ENCODE assay signal across 8 mouse cellular contexts in genomic region chr2:26443876-26444275, GRCm38 (mm10). TPM values are rescaled to one million over a fixed set of nuclear protein-coding genes. Genes with fewer than 3 reads are reported as not detected.
A peak's percentile ranks its signal among the peaks of the same experiment; 100 is the strongest.
DNase-seq lines count a peak whose midpoint lies in the region; ATAC-seq and TF ChIP-seq lines count a peak whose summit lies in the region.

No protein-coding gene starts in this region.

- H3K36me3 ChIP-seq in heart, postnatal 0 days (replicated peaks; ENCODE audit: control insufficient read depth, insufficient read depth, low read length), result peaks cover 33% of the 10 kb centered on the region
- H3K36me3 ChIP-seq in hindbrain, embryonic 11.5 days (ENCODE audit: control insufficient read depth, insufficient read depth, low read length), result peaks cover 11% of the 10 kb centered on the region; the same call in 1 of the 2 replicates
- H3K36me3 ChIP-seq in midbrain, embryonic 11.5 days (ENCODE audit: control insufficient read depth, insufficient read depth, low read length), result peaks cover 9% of the 10 kb centered on the region; the same call in 1 of the 2 replicates

- DNase-seq in heart, postnatal 0 days (ENCODE audit: low spot score), result no peak
- no peak for DNase-seq in heart, adult 18-20 months
- DNase-seq in MEL-GATA-1-ER (ENCODE audit: extremely low read depth, low read depth), result peak; percentile 4
- DNase-seq in hindbrain, embryonic 11.5 days (ENCODE audit: low spot score), result no peak
- no peak for DNase-seq in midbrain, embryonic 11.5 days (ENCODE audit: low spot score, missing footprints)
- no peak for DNase-seq in left cerebral cortex, postnatal 4 days
- DNase-seq in right cerebral cortex, postnatal 25 days, result no peak

- no peak for TF ChIP-seq EP300 in heart, postnatal 0 days (IDR thresholded peaks at IDR 0.05; ENCODE audit: low read depth)

- no peaks in the 10 kb centered on the region for H3K9me3 ChIP-seq in heart, postnatal 0 days (replicated peaks; ENCODE audit: control insufficient read depth, low read length)
- no peaks in the 10 kb centered on the region for H3K9me3 ChIP-seq in hindbrain, embryonic 11.5 days (ENCODE audit: control insufficient read depth, low read length)
- H3K9me3 ChIP-seq in midbrain, embryonic 11.5 days (ENCODE audit: control insufficient read depth, low read length), result no peaks in the 10 kb centered on the region

- H3K9ac ChIP-seq in heart, postnatal 0 days (replicated peaks; ENCODE audit: low read depth, low read length), result peak overlapping the region; percentile 89
- peak overlapping the region; percentile 88 for H3K9ac ChIP-seq in hindbrain, embryonic 11.5 days (ENCODE audit: low read depth, low read length)
- H3K9ac ChIP-seq in midbrain, embryonic 11.5 days (ENCODE audit: low read length), result peak overlapping the region; percentile 80

- no peak for ATAC-seq in heart, postnatal 0 days (ENCODE audit: insufficient read depth, low read depth)
- no peak for ATAC-seq in hindbrain, embryonic 11.5 days (ENCODE audit: low FRiP score)
- no peak for ATAC-seq in midbrain, embryonic 11.5 days (ENCODE audit: low FRiP score)
- ATAC-seq in inflammation-experienced regulatory T-cells, adult 6 months, result no peak

- H3K27me3 ChIP-seq in heart, postnatal 0 days (ENCODE audit: control insufficient read depth, insufficient read depth, low read length), result no peaks in the 10 kb centered on the region
- H3K27me3 ChIP-seq in hindbrain, embryonic 11.5 days (ENCODE audit: control insufficient read depth, insufficient read depth, low read length), result no peaks in the 10 kb centered on the region
- no peaks in the 10 kb centered on the region for H3K27me3 ChIP-seq in midbrain, embryonic 11.5 days (ENCODE audit: control insufficient read depth, insufficient read depth, low read length)

- TF ChIP-seq CTCF in heart, postnatal 0 days (IDR thresholded peaks at IDR 0.05; ENCODE audit: low read depth), result no peak

- 3% methylated on average over 3 of the region's 3 CpGs for whole genome bisulfite sequencing in heart, postnatal 0 days
- WGBS in hindbrain, embryonic 11.5 days, result 60% methylated on average over 3 of the region's 3 CpGs
- 61% methylated on average over 3 of the region's 3 CpGs for WGBS in midbrain, embryonic 11.5 days

- intact Hi-C loops in left cerebral cortex, postnatal 4 days (cut with DNase I), result no loop called here

- peak overlapping the region; percentile 82 for H3K4me3 ChIP-seq in heart, postnatal 0 days (ENCODE audit: low read depth, low read length)
- H3K4me3 ChIP-seq in hindbrain, embryonic 11.5 days (ENCODE audit: low read depth, low read length), result peak overlapping the region; percentile 90
- peak overlapping the region; percentile 78 for H3K4me3 ChIP-seq in midbrain, embryonic 11.5 days (ENCODE audit: low read depth, low read length)

- H3K4me1 ChIP-seq in heart, postnatal 0 days (ENCODE audit: control insufficient read depth, insufficient read depth), result peaks cover 27% of the 10 kb centered on the region
- H3K4me1 ChIP-seq in hindbrain, embryonic 11.5 days (replicated peaks; ENCODE audit: control insufficient read depth, insufficient read depth, low read length), result peaks cover 6% of the 10 kb centered on the region
- H3K4me1 ChIP-seq in midbrain, embryonic 11.5 days (ENCODE audit: control insufficient read depth, insufficient read depth, low read length), result peaks cover 23% of the 10 kb centered on the region

- peak overlapping the region; percentile 76 for H3K4me2 ChIP-seq in heart, postnatal 0 days (ENCODE audit: low read depth, low read length)
- peak overlapping the region; percentile 47 for H3K4me2 ChIP-seq in hindbrain, embryonic 11.5 days (replicated peaks; ENCODE audit: low read depth, low read length)
- H3K4me2 ChIP-seq in midbrain, embryonic 11.5 days, result peak overlapping the region; percentile 82

- peak overlapping the region; percentile 91; the same call in 1 of the 2 replicates for H3K27ac ChIP-seq in heart, postnatal 0 days (ENCODE audit: low read depth)
- H3K27ac ChIP-seq in hindbrain, embryonic 11.5 days (ENCODE audit: low read depth, low read length), result no peak overlapping the region
- no peak overlapping the region for H3K27ac ChIP-seq in midbrain, embryonic 11.5 days (ENCODE audit: low read depth, low read length)

RNA-seq across cellular contexts. Expression of gene Sec16a, which starts 1.1 kb away (rescaled TPM):
- total RNA-seq in heart, postnatal 0 days (2014; rRNA removed; ENCODE audit: low replicate concordance), result 48.3 and 49.0 TPM in 2 replicates
- 7.1 and 7.5 TPM in 2 replicates for polyA plus RNA-seq in heart, postnatal 0 days (2015; fragmentation: Nextera tagmentation; extraction: Ambion mirVana)
- 10 to 100 TPM; 38.9 to 39.2 TPM for total RNA-seq in heart, adult 18-20 months (2021)
- polyA plus RNA-seq in hindbrain, embryonic 11.5 days (2014; fragmentation: Nextera tagmentation; extraction: Ambion mirVana), result 29.6 and 31.2 TPM in 2 replicates
- 28.2 and 29.8 TPM in 2 replicates for polyA plus RNA-seq in midbrain, embryonic 11.5 days (2014; fragmentation: Nextera tagmentation; extraction: Ambion mirVana)
- polyA plus RNA-seq in inflammation-experienced regulatory T-cells, adult 6 months (2017; shearing (Covaris generic)), result 10 to 100 TPM; 18.4 to 28.4 (median 24.2) TPM
- total RNA-seq in left cerebral cortex, postnatal 4 days (2021), result 10 to 100 TPM; 52.3 to 52.6 TPM

RNA-seq across cellular contexts. Expression of gene Inpp5e, which starts 34.9 kb away (rescaled TPM):
- 16.7 and 22.0 TPM in 2 replicates for total RNA-seq in heart, postnatal 0 days (2014; rRNA removed; ENCODE audit: low replicate concordance)
- polyA plus RNA-seq in heart, postnatal 0 days (2015; fragmentation: Nextera tagmentation; extraction: Ambion mirVana), result 10.2 and 11.0 TPM in 2 replicates
- 10 to 100 TPM; 15.6 to 16.3 TPM for total RNA-seq in heart, adult 18-20 months (2021)
- 23.1 and 23.9 TPM in 2 replicates for polyA plus RNA-seq in hindbrain, embryonic 11.5 days (2014; fragmentation: Nextera tagmentation; extraction: Ambion mirVana)
- 21.5 and 23.3 TPM in 2 replicates for polyA plus RNA-seq in midbrain, embryonic 11.5 days (2014; fragmentation: Nextera tagmentation; extraction: Ambion mirVana)
- 10 to 100 TPM in 2 of 3 experiments, 1 to 10 TPM in 1; 9.4 to 19.0 (median 10.9) TPM for polyA plus RNA-seq in inflammation-experienced regulatory T-cells, adult 6 months (2017; shearing (Covaris generic))
- 10 to 100 TPM; 22.5 to 27.1 TPM for total RNA-seq in left cerebral cortex, postnatal 4 days (2021)

RNA-seq across cellular contexts. Expression of gene Pmpca, which starts 54.7 kb away (rescaled TPM):
- 52.5 and 102 TPM in 2 replicates for total RNA-seq in heart, postnatal 0 days (2014; rRNA removed; ENCODE audit: low replicate concordance)
- 91.1 and 99.2 TPM in 2 replicates for polyA plus RNA-seq in heart, postnatal 0 days (2015; fragmentation: Nextera tagmentation; extraction: Ambion mirVana)
- total RNA-seq in heart, adult 18-20 months (2021), result 100 to 1,000 TPM; 152 to 153 TPM
- polyA plus RNA-seq in hindbrain, embryonic 11.5 days (2014; fragmentation: Nextera tagmentation; extraction: Ambion mirVana), result 94.4 and 108 TPM in 2 replicates
- polyA plus RNA-seq in midbrain, embryonic 11.5 days (2014; fragmentation: Nextera tagmentation; extraction: Ambion mirVana), result 110 and 118 TPM in 2 replicates
- 10 to 100 TPM; 82.4 to 88.4 (median 82.9) TPM for polyA plus RNA-seq in inflammation-experienced regulatory T-cells, adult 6 months (2017; shearing (Covaris generic))
- 10 to 100 TPM; 93.6 to 98.6 TPM for total RNA-seq in left cerebral cortex, postnatal 4 days (2021)

RNA-seq across cellular contexts. Expression of gene Entr1, which starts 54.8 kb away (rescaled TPM):
- 57.4 and 67.4 TPM in 2 replicates for total RNA-seq in heart, postnatal 0 days (2014; rRNA removed; ENCODE audit: low replicate concordance)
- polyA plus RNA-seq in heart, postnatal 0 days (2015; fragmentation: Nextera tagmentation; extraction: Ambion mirVana), result 56.4 and 57.2 TPM in 2 replicates
- 10 to 100 TPM; 44.9 to 45.2 TPM for total RNA-seq in heart, adult 18-20 months (2021)
- polyA plus RNA-seq in hindbrain, embryonic 11.5 days (2014; fragmentation: Nextera tagmentation; extraction: Ambion mirVana), result 133 and 140 TPM in 2 replicates
- polyA plus RNA-seq in midbrain, embryonic 11.5 days (2014; fragmentation: Nextera tagmentation; extraction: Ambion mirVana), result 115 and 119 TPM in 2 replicates
- polyA plus RNA-seq in inflammation-experienced regulatory T-cells, adult 6 months (2017; shearing (Covaris generic)), result 10 to 100 TPM; 35.3 to 57.5 (median 44.3) TPM
- 100 to 1,000 TPM; 186 to 187 TPM for total RNA-seq in left cerebral cortex, postnatal 4 days (2021)
